Mouse (Mus musculus): ENCODE results near the gene Col19a1.

Col19a1 gene

GRCm38 (mm10) chr1:24461305-24461887, 125.9 kb downstream of the Col19a1 start:
- DNase-seq (ENCODE audit: low read depth) = no peak

GRCm38 (mm10) chr1:24458015-24458414, 129.3 kb downstream of the Col19a1 start:
- no peak for DNase-seq (ENCODE audit: low read depth)

- DNase-seq (ENCODE audit: low read depth) = no peak
Observed at GRCm38 (mm10) chr1:24452572-24453269, 134.6 kb downstream of the Col19a1 start.

- no peak for DNase-seq (ENCODE audit: low read depth)
Observed at GRCm38 (mm10) chr1:24452159-24452558, 135.1 kb downstream of the Col19a1 start.

- no peak for DNase-seq (ENCODE audit: low read depth)
Observed at GRCm38 (mm10) chr1:24437425-24437824, 149.8 kb downstream of the Col19a1 start.

- no peak for DNase-seq (ENCODE audit: low read depth)
Observed at GRCm38 (mm10) chr1:24428306-24428705, 159.0 kb downstream of the Col19a1 start.

- DNase-seq (ENCODE audit: low read depth) = no peak
Observed at GRCm38 (mm10) chr1:24378125-24378821, 209.0 kb downstream of the Col19a1 start.

GRCm38 (mm10) chr1:24374902-24375301, 212.4 kb downstream of the Col19a1 start:
- no peak for DNase-seq (ENCODE audit: low read depth)

GRCm38 (mm10) chr1:24373671-24374070, 213.6 kb downstream of the Col19a1 start:
- DNase-seq (ENCODE audit: low read depth) = no peak

GRCm38 (mm10) chr1:24372471-24373258, 214.6 kb downstream of the Col19a1 start:
- DNase-seq (ENCODE audit: low read depth) = no peak

- no peak for DNase-seq (ENCODE audit: low read depth)
Observed at GRCm38 (mm10) chr1:24367570-24368517, 219.4 kb downstream of the Col19a1 start.

- no peak for DNase-seq (ENCODE audit: low read depth)
Observed at GRCm38 (mm10) chr1:24364775-24365174, 222.5 kb downstream of the Col19a1 start.

GRCm38 (mm10) chr1:24361990-24362635, 225.2 kb downstream of the Col19a1 start:
- no peak for DNase-seq (ENCODE audit: low read depth)

- DNase-seq (ENCODE audit: low read depth) = no peak
Observed at GRCm38 (mm10) chr1:24349462-24350217, 237.6 kb downstream of the Col19a1 start.

GRCm38 (mm10) chr1:24347621-24348160, 239.6 kb downstream of the Col19a1 start:
- DNase-seq (ENCODE audit: low read depth) = no peak

GRCm38 (mm10) chr1:24337556-24338275, 249.6 kb downstream of the Col19a1 start:
- no peak for DNase-seq (ENCODE audit: low read depth)

GRCm38 (mm10) chr1:24336051-24336450, 251.2 kb downstream of the Col19a1 start:
- DNase-seq (ENCODE audit: low read depth) = no peak

GRCm38 (mm10) chr1:24316961-24317589, 270.2 kb downstream of the Col19a1 start:
- DNase-seq (ENCODE audit: low read depth) = no peak

GRCm38 (mm10) chr1:24316490-24316889, 270.8 kb downstream of the Col19a1 start:
- DNase-seq (ENCODE audit: low read depth) = no peak
